ENCODE assay signal across 6 mouse cellular contexts in the genomic region with DNA sequence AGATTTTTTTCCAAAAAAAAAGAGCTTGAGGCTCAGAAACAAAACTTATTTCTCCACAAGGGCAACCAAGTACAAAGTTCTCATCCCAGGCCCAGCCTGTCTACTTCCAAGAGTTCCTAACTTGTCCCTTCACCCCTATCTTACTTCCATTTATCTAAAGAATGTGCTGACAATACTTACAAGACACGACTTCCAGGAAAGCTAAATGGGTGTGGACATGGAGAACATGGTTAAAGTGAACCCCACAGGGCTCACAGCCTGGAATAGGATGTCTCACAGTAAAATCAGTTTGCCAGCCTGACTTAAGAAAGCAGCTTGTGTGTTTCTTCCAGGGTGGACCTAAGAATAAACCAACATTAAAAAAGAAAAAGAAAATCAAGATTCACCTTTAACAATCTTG. TPM values are rescaled to one million over a fixed set of nuclear protein-coding genes. Genes with fewer than 3 reads are reported as not detected.
"Had no signal": no experiment of that assay in that cellular context is flagged by ENCODE, and none has a peak within 500 bp of the region (broad histone marks: within the 10 kb centered on the region; RNA-seq: fewer than 3 reads in every experiment).

No protein-coding gene starts in this region.

- H3K9me3 ChIP-seq: limb, embryonic 10.5 days; limb, embryonic 13.5 days had no signal

- H3K27me3 ChIP-seq: limb, embryonic 13.5 days had no signal

- H3K27ac ChIP-seq: limb, embryonic 10.5 days; limb, embryonic 13.5 days; liver, embryonic 14.5 days; macrophage had no signal

- H3K36me3 ChIP-seq: limb, embryonic 10.5 days; limb, embryonic 13.5 days had no signal

- H3K4me2 ChIP-seq: limb, embryonic 13.5 days had no signal

- H3K9ac ChIP-seq: limb, embryonic 13.5 days; liver, embryonic 14.5 days; liver, postnatal 0 days; lung, embryonic 14.5 days had no signal

- H3K4me1 ChIP-seq: limb, embryonic 10.5 days; limb, embryonic 13.5 days had no signal

- H3K4me3 ChIP-seq: limb, embryonic 10.5 days; limb, embryonic 13.5 days had no signal

RNA-seq across cellular contexts. Expression of a gene that starts 7.2 kb away (rescaled TPM):
- polyA plus RNA-seq: macrophage had no signal
